Mouse (Mus musculus) midbrain, embryonic 12.5 days (tissue): Measurements from ENCODE around the gene Tmem30a. TPM values are rescaled to one million over a fixed set of nuclear protein-coding genes. Genes with fewer than 3 reads are reported as not detected.

ENCODE experiments used
- ATAC-seq: fragments of 200-750 bp; cut with Nextera tagmentation; 2 replicates; pipeline ENCODE4 v1.8.0; 2017; ENCODE audit warnings: low read depth, moderate TSS enrichment, moderate library complexity; ENCODE audit not compliant: low FRiP score
- H3K27ac ChIP-seq: fragments of 300-500 bp; sonication (generic); replicated peaks from 2 replicates; pipeline ENCODE4 v1.5.1; 2016; ENCODE audit warnings: mild to moderate bottlenecking
- H3K27me3 ChIP-seq: fragments of 300-500 bp; sonication (generic); 2 replicates; pipeline ENCODE4 v1.6.1; 2016; ENCODE audit warnings: mild to moderate bottlenecking
- H3K36me3 ChIP-seq: fragments of 300-500 bp; sonication (generic); 2 replicates; pipeline ENCODE4 v1.6.1; 2016
- H3K4me1 ChIP-seq: fragments of 300-500 bp; sonication (generic); 2 replicates; pipeline ENCODE4 v1.6.1; 2016
- H3K4me2 ChIP-seq: fragments of 300-500 bp; sonication (generic); replicated peaks from 2 replicates; pipeline ENCODE4 v1.6.1; 2016; ENCODE audit warnings: mild to moderate bottlenecking, moderate library complexity
- H3K4me3 ChIP-seq: fragments of 300-500 bp; sonication (generic); 2 replicates; pipeline ENCODE4 v1.5.1; 2016; ENCODE audit warnings: mild to moderate bottlenecking
- H3K9ac ChIP-seq: fragments of 300-500 bp; sonication (generic); replicated peaks from 2 replicates; pipeline ENCODE4 v1.6.1; 2016; ENCODE audit warnings: mild to moderate bottlenecking, moderate library complexity
- H3K9me3 ChIP-seq: fragments of 300-500 bp; sonication (generic); 2 replicates; pipeline ENCODE4 v1.6.1; 2016; ENCODE audit warnings: mild to moderate bottlenecking
- WGBS: fragments of 180-500 bp; shearing (Covaris S2); methylation state at CpG from one replicate; pipeline ENCODE4 v1.1.7; 2016; 5-methylcytosine and 5-hydroxymethylcytosine counted together
- polyA plus RNA-seq: library from polyadenylated mRNA; unstranded; fragments of >200 nt; fragmentation: Nextera tagmentation; extraction: Ambion mirVana; gene quantifications from 2 replicates; pipeline ENCODE4 v1.2.1, GENCODE M21; 2016

The Tmem30a gene
- polyA plus RNA-seq, 1 experiment from 2014 or later = 97.1 TPM

GRCm38 (mm10) chr9:79784934-79785793, 8.1 kb downstream of the Tmem30a start:
- Histone ChIP-seq H3K27me3 (no peaks in the 10 kb centered on the region), H3K9me3 (no peaks in the 10 kb centered on the region), H3K4me1 (peaks cover 19% of the 10 kb centered on the region), H3K4me2 (no peak overlapping the region), H3K36me3 (no peaks in the 10 kb centered on the region), H3K27ac (no peak overlapping the region), H3K9ac (no peak overlapping the region), H3K4me3 (no peak overlapping the region)
- ATAC-seq = no peak
- WGBS = 91% methylated on average over 2 of the region's 2 CpGs

GRCm38 (mm10) chr9:79784439-79784838, 8.9 kb downstream of the Tmem30a start:
- no peaks in the 10 kb centered on the region for H3K36me3 ChIP-seq
- H3K27ac ChIP-seq = no peak overlapping the region
- no peak overlapping the region for H3K4me2 ChIP-seq
- H3K4me3 ChIP-seq = no peak overlapping the region
- H3K9me3 ChIP-seq = no peaks in the 10 kb centered on the region
- peaks cover 19% of the 10 kb centered on the region for H3K4me1 ChIP-seq
- WGBS = 64% methylated on average over 3 of the region's 3 CpGs
- H3K27me3 ChIP-seq = no peaks in the 10 kb centered on the region
- no peak for ATAC-seq
- H3K9ac ChIP-seq = no peak overlapping the region

GRCm38 (mm10) chr9:79779354-79779753, 14.0 kb downstream of the Tmem30a start:
- H3K9ac ChIP-seq = no peak overlapping the region
- no peak overlapping the region for H3K27ac ChIP-seq
- WGBS = 74% methylated on average over 2 of the region's 2 CpGs
- 0 out of 2 replicates have a peak, but pooled peaks cover 2% of the 10 kb centered on the region for H3K4me1 ChIP-seq
- H3K36me3 ChIP-seq = peaks cover 12% of the 10 kb centered on the region
- no peaks in the 10 kb centered on the region for H3K27me3 ChIP-seq
- no peak overlapping the region for H3K4me2 ChIP-seq
- ATAC-seq = no peak
- no peaks in the 10 kb centered on the region for H3K9me3 ChIP-seq
- H3K4me3 ChIP-seq = no peak overlapping the region

- no peak overlapping the region for H3K27ac ChIP-seq
- no peak overlapping the region for H3K9ac ChIP-seq
- no peak overlapping the region for H3K4me3 ChIP-seq
- 97% methylated on average over 5 of the region's 5 CpGs for WGBS
- H3K27me3 ChIP-seq = no peaks in the 10 kb centered on the region
- ATAC-seq = no peak
- H3K4me1 ChIP-seq = no peaks in the 10 kb centered on the region
- no peaks in the 10 kb centered on the region; the same call in 1 of the 2 replicates for H3K36me3 ChIP-seq
- H3K4me2 ChIP-seq = no peak overlapping the region
- H3K9me3 ChIP-seq = no peaks in the 10 kb centered on the region
Observed at GRCm38 (mm10) chr9:79766991-79767545, 26.2 kb downstream of the Tmem30a start.

- no peaks in the 10 kb centered on the region for H3K27me3 ChIP-seq
- ATAC-seq = no peak
- H3K27ac ChIP-seq = no peak overlapping the region
- H3K4me1 ChIP-seq = no peaks in the 10 kb centered on the region
- H3K9me3 ChIP-seq = no peaks in the 10 kb centered on the region
- 91% methylated on average over 4 of the region's 4 CpGs for WGBS
- H3K4me3 ChIP-seq = no peak overlapping the region
- no peak overlapping the region for H3K9ac ChIP-seq
- H3K4me2 ChIP-seq = no peak overlapping the region
- no peaks in the 10 kb centered on the region for H3K36me3 ChIP-seq
Observed at GRCm38 (mm10) chr9:79765329-79765728, 28.0 kb downstream of the Tmem30a start.

- no peaks in the 10 kb centered on the region for H3K9me3 ChIP-seq
- WGBS = 84% methylated on average over 6 of the region's 6 CpGs
- no peak overlapping the region for H3K4me3 ChIP-seq
- no peak for ATAC-seq
- peaks cover 7% of the 10 kb centered on the region for H3K4me1 ChIP-seq
- no peak overlapping the region for H3K27ac ChIP-seq
- H3K36me3 ChIP-seq = 0 out of 2 replicates have a peak, but pooled peaks cover 3% of the 10 kb centered on the region
- no peak overlapping the region for H3K4me2 ChIP-seq
- no peaks in the 10 kb centered on the region for H3K27me3 ChIP-seq
- no peak overlapping the region for H3K9ac ChIP-seq
Observed at GRCm38 (mm10) chr9:79762519-79762918, 30.8 kb downstream of the Tmem30a start.

- Histone ChIP-seq H3K9ac (peak overlapping the region; percentile 78), H3K27ac (peak overlapping the region; percentile 88), H3K4me2 (peak overlapping the region; percentile 69), H3K4me1 (peaks cover 7% of the 10 kb centered on the region), H3K4me3 (peak overlapping the region; percentile 85), H3K36me3 (peaks cover 18% of the 10 kb centered on the region), H3K27me3 (no peaks in the 10 kb centered on the region), H3K9me3 (no peaks in the 10 kb centered on the region)
- ATAC-seq = peak; percentile 48; the same call in 1 of the 2 replicates
- WGBS = 11% methylated on average over 14 of the region's 14 CpGs
Observed at GRCm38 (mm10) chr9:79760076-79760475, 33.2 kb downstream of the Tmem30a start.

- H3K9ac ChIP-seq = peak within 1 kb of the TSS; percentile 78
- no peaks in the 10 kb centered on the region for H3K9me3 ChIP-seq
- peaks cover 7% of the 10 kb centered on the region for H3K4me1 ChIP-seq
- no peaks in the 10 kb centered on the region for H3K27me3 ChIP-seq
- peak within 1 kb of the TSS; percentile 69 for H3K4me2 ChIP-seq
- WGBS = under 1% methylated on average over 49 of the region's 49 CpGs
- H3K36me3 ChIP-seq = peaks cover 21% of the 10 kb centered on the region
- peak; percentile 100 for ATAC-seq
- H3K4me3 ChIP-seq = peak within 1 kb of the TSS; percentile 85
- H3K27ac ChIP-seq = peak within 1 kb of the TSS; percentile 88
Observed at GRCm38 (mm10) chr9:79759385-79760005, 33.8 kb downstream of the Tmem30a start, which contains the start of gene Cox7a2. Cox7a2 (minus strand) TSS chr9:79759878.

GRCm38 (mm10) chr9:79755311-79755710, 38.0 kb downstream of the Tmem30a start:
- peaks cover 37% of the 10 kb centered on the region for H3K36me3 ChIP-seq

GRCm38 (mm10) chr9:79751846-79752245, 41.5 kb downstream of the Tmem30a start:
- Histone ChIP-seq H3K27ac (no peak overlapping the region), H3K27me3 (no peaks in the 10 kb centered on the region), H3K36me3 (peaks cover 29% of the 10 kb centered on the region), H3K9me3 (no peaks in the 10 kb centered on the region), H3K4me2 (no peak overlapping the region), H3K9ac (no peak overlapping the region), H3K4me1 (no peaks in the 10 kb centered on the region), H3K4me3 (no peak overlapping the region)
- no peak for ATAC-seq
- WGBS = 85% methylated on average over 8 of the region's 8 CpGs

More at GRCm38 (mm10) chr9:79755311-79755710, 38.0 kb downstream of the Tmem30a start:
- WGBS = 90% methylated on average over 4 of the region's 4 CpGs
- Histone ChIP-seq H3K4me3 (no peak overlapping the region), H3K4me2 (no peak overlapping the region), H3K27ac (no peak overlapping the region), H3K9ac (no peak overlapping the region), H3K4me1 (peaks cover 7% of the 10 kb centered on the region), H3K9me3 (no peaks in the 10 kb centered on the region), H3K27me3 (no peaks in the 10 kb centered on the region)
- ATAC-seq = no peak

- Histone ChIP-seq H3K4me3 (no peak overlapping the region), H3K27ac (no peak overlapping the region), H3K4me2 (no peak overlapping the region), H3K36me3 (peaks cover 25% of the 10 kb centered on the region), H3K9me3 (no peaks in the 10 kb centered on the region), H3K27me3 (no peaks in the 10 kb centered on the region), H3K4me1 (no peaks in the 10 kb centered on the region), H3K9ac (no peak overlapping the region)
- no peak for ATAC-seq
- WGBS = 90% methylated on average over 7 of the region's 7 CpGs
Observed at GRCm38 (mm10) chr9:79750709-79751108, 42.6 kb downstream of the Tmem30a start.

- WGBS = 55% methylated on average over 4 of the region's 4 CpGs
- H3K4me3 ChIP-seq = no peak overlapping the region
- no peak overlapping the region for H3K27ac ChIP-seq
- ATAC-seq = no peak
- no peaks in the 10 kb centered on the region for H3K4me1 ChIP-seq
- H3K36me3 ChIP-seq = no peaks in the 10 kb centered on the region
- no peak overlapping the region for H3K9ac ChIP-seq
- no peak overlapping the region for H3K4me2 ChIP-seq
- no peaks in the 10 kb centered on the region for H3K9me3 ChIP-seq
- H3K27me3 ChIP-seq = no peaks in the 10 kb centered on the region
Observed at GRCm38 (mm10) chr9:79745036-79745435, 48.3 kb downstream of the Tmem30a start.
